Mouse (Mus musculus): ENCODE data around the gene Prok2. TPM values are rescaled to one million over a fixed set of nuclear protein-coding genes. Genes with fewer than 3 reads are reported as not detected.

Gene Prok2
- polyA plus RNA-seq, 1 experiment from 2014 or later, result not detected

DNA sequence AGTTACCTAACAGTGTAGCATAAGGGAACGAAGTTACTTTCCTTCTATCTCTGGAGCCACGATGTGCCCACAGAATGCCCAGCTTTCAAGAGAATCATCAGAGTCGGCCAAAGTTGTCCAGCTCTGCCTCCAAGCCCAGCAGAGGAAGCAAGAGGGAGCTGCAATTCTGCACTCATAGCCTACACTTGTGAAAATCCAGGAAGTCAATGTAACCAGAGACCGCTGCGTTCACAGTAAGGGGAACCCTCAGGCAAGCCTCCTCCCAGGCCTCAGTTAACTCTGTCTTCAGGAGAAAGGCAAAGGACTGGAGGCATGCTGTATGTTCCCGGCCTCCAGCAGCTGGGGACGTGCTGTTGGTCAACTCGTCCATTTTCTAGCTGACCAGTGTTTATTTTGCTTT, 58.9 kb downstream of the Prok2 start:
- WGBS (ENCODE audit: insufficient replicate concordance), result 26% methylated on average over 8 of the region's 8 CpGs
- Histone ChIP-seq H3K4me3 (replicated peaks) (no peak overlapping the region), H3K9me3 (replicated peaks) (no peaks in the 10 kb centered on the region), H3K9ac (no peak overlapping the region), H3K27me3 (peaks cover 46% of the 10 kb centered on the region), H3K4me2 (peak overlapping the region; percentile 74; the same call in 1 of the 2 replicates), H3K36me3 (no peaks in the 10 kb centered on the region), H3K4me1 (replicated peaks) (peaks cover 10% of the 10 kb centered on the region; the same call in 1 of the 2 replicates), H3K27ac (no peak overlapping the region)
- DNase-seq (no peak), ATAC-seq (ENCODE audit: low read depth) (no peak)

DNA sequence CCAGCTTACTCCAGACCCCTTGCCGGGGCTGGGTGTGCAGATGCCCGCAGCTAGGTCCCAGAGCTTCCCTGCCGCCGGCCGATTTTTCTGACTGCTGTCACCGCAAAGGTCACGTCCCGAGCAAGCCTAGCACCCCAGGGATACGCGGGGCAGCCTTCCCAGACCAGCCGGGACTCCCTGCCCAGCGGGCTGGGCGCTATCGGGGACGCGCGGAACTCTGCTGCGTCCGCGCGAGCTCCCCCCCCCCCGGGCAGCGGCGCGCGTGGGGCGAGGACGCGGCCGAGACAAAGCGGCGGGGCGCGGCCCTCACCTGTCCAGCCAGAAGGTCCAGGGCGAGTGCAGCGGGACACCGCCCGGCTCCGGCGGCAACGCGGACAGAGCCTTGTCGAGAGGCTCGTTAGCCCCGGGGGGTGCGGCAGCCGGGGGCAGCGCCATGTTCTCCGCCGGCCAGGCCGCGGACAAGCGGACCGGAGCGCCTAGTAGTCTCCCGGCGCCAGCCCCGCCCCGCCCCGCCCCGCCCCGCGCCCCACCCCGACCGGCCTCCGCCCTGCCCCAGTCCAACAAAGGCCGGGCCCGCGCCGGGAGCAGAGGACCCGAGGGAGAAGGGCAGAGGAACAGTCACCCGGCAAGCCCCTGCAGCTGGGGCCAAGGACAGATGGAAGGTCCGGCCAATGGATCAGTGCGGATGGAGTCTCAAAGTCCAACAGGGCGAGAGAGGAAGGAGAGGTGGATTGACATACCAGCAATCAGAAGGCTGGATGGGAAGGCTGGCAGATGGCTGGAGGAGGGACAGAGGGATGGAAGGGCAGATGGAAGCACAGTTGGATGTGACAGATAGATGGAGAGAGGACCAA, 59.6 kb downstream of the Prok2 start, which contains the start of the genes Eif4e3 and Gm20696:
Gene Eif4e3, minus strand, starts transcription at position 454 of the 854 bp plus-strand sequence.
Gene Gm20696, minus strand, starts transcription at position 480 of the 854 bp plus-strand sequence.
- DNase-seq (no peak), ATAC-seq (ENCODE audit: low read depth) (peak; percentile 51)
- H3K4me3 ChIP-seq (replicated peaks), result peak within 1 kb of the TSS; percentile 62
- H3K4me2 ChIP-seq, result peak within 1 kb of the TSS; percentile 74
- peaks cover 46% of the 10 kb centered on the region for H3K27me3 ChIP-seq
- WGBS (ENCODE audit: insufficient replicate concordance), result under 1% methylated on average over 51 of the region's 75 CpGs
- H3K4me1 ChIP-seq (replicated peaks), result peaks cover 10% of the 10 kb centered on the region; the same call in 1 of the 2 replicates
- no peaks in the 10 kb centered on the region for H3K9me3 ChIP-seq (replicated peaks)
- H3K36me3 ChIP-seq, result no peaks in the 10 kb centered on the region
- H3K27ac ChIP-seq, result no peak within 1 kb of the TSS
- peak within 1 kb of the TSS; percentile 56 for H3K9ac ChIP-seq

DNA sequence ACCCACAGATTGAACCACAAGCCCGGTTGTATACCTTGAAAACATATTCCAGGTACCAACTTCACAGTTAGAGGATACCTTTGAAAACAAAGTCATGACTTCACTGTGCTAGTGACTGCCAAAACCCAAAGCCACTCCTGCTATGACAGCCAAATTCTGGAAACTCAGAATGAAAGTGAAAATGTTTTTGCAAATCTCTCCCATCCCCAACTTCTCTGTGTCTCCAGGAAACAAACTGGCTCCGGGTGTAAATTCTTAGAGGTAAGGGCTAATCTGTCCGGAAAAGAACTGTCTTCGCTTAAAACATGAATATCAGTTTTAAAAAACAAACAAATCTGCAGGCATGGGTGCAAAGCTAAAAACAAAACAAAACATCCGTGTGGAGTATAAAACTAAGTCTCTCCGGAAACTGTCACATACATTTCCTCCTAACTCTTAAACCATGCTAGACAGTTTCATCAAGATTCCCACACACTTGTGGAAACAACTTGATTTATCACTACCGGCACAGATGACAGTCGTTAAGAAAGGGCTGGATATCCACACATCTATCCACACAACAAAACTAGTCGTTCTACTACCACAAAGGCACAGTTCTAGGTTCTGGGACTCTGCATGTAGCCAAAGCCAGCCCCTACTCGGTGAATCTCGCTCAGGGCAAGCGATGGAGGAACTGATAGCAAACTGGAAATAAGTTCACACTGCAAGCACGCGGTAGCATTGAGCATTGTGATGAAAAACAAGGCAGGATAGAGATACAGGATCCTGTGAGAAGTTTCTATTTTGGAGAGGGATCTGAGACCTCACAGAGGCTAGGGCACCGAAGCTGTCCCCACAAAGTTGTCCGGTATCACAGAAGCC, 60.5 kb downstream of the Prok2 start:
- Histone ChIP-seq H3K36me3 (no peaks in the 10 kb centered on the region), H3K4me1 (replicated peaks) (peaks cover 10% of the 10 kb centered on the region; the same call in 1 of the 2 replicates), H3K27ac (no peak overlapping the region), H3K4me3 (replicated peaks) (peak overlapping the region; percentile 62), H3K27me3 (peaks cover 46% of the 10 kb centered on the region), H3K4me2 (peak overlapping the region; percentile 74), H3K9ac (peak overlapping the region; percentile 56; the same call in 1 of the 2 replicates), H3K9me3 (replicated peaks) (no peaks in the 10 kb centered on the region)
- DNase-seq (no peak), ATAC-seq (ENCODE audit: low read depth) (no peak)
- 15% methylated on average over 16 of the region's 16 CpGs for WGBS (ENCODE audit: insufficient replicate concordance)

DNA sequence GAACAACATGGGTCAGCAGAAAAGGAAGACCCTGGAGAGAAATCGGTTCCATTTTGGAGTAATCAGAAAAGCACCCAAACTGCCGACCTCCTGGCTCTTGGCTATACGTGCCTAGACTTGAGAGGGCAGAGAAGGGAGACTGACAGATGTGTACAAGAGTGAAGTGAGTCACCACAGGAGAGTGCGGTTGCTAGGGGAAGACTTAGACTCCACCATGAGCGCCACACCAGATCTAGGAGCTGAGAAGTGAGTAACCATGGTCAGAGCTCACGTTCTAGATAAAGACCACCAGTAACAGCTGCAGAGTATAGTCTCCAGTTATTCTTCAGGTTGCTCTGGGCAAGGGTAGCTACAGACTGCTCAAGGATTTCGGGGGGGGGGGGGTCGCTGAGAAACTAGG, 63.0 kb downstream of the Prok2 start:
- H3K4me3 ChIP-seq (replicated peaks), result no peak overlapping the region
- 58% methylated on average over 8 of the region's 8 CpGs for WGBS (ENCODE audit: insufficient replicate concordance)

More for the DNA sequence above, 63.0 kb downstream of the Prok2 start:
- ATAC-seq (ENCODE audit: low read depth) (no peak), DNase-seq (no peak)
- no peak overlapping the region for H3K4me2 ChIP-seq
- H3K9me3 ChIP-seq (replicated peaks), result no peaks in the 10 kb centered on the region
- H3K36me3 ChIP-seq, result no peaks in the 10 kb centered on the region
- H3K9ac ChIP-seq, result no peak overlapping the region
- no peak overlapping the region for H3K27ac ChIP-seq
- peaks cover 43% of the 10 kb centered on the region for H3K27me3 ChIP-seq
- peaks cover 10% of the 10 kb centered on the region; the same call in 1 of the 2 replicates for H3K4me1 ChIP-seq (replicated peaks)

Other genes starting within 250 kb of the Prok2 start
- 14.2 and 16.7 TPM in 2 replicates for gene Foxp1, start 203.7 kb downstream of the Prok2 start, polyA plus RNA-seq (2015; fragmentation: Nextera tagmentation; extraction: Ambion mirVana)
- gene Eif4e3, start 59.6 kb downstream of the Prok2 start, polyA plus RNA-seq (2015; fragmentation: Nextera tagmentation; extraction: Ambion mirVana), result 1.9 TPM in 2 replicates
- 0.42 and 0.58 TPM in 2 replicates for gene Gm20696, start 59.6 kb downstream of the Prok2 start, polyA plus RNA-seq (2015; fragmentation: Nextera tagmentation; extraction: Ambion mirVana)
- 0.05 and 0.13 TPM in 2 replicates for gene Gpr27, start 33.7 kb downstream of the Prok2 start, polyA plus RNA-seq (2015; fragmentation: Nextera tagmentation; extraction: Ambion mirVana)